Mouse (Mus musculus) intestine, embryonic 15.5 days (tissue): ENCODE results near the gene H1f0. TPM values are rescaled to one million over a fixed set of nuclear protein-coding genes. Genes with fewer than 3 reads are reported as not detected.
A peak's percentile ranks its signal among the peaks of the same experiment; 100 is the strongest.

Experiments used
- ATAC-seq: fragments of 200-750 bp; cut with Nextera tagmentation; 2 replicates; pipeline ENCODE4 v1.8.0; 2017; ENCODE audit warnings: moderate TSS enrichment, moderate library complexity
- H3K27ac ChIP-seq: fragments of 300-500 bp; sonication (generic); 2 replicates; pipeline ENCODE4 v1.5.1; 2015; ENCODE audit warnings: mild to moderate bottlenecking, inconsistent platforms
- H3K27me3 ChIP-seq: fragments of 300-500 bp; sonication (generic); replicated peaks from 2 replicates; pipeline ENCODE4 v1.6.1; 2015; ENCODE audit warnings: inconsistent platforms
- H3K36me3 ChIP-seq: fragments of 300-500 bp; sonication (generic); 2 replicates; pipeline ENCODE4 v1.6.1; 2015; ENCODE audit warnings: inconsistent platforms
- H3K4me1 ChIP-seq: fragments of 300-500 bp; sonication (generic); replicated peaks from 2 replicates; pipeline ENCODE4 v1.6.1; 2015; ENCODE audit warnings: inconsistent platforms
- H3K4me2 ChIP-seq: fragments of 300-500 bp; sonication (generic); replicated peaks from 2 replicates; pipeline ENCODE4 v1.6.1; 2015; ENCODE audit warnings: mild to moderate bottlenecking, inconsistent platforms
- H3K4me3 ChIP-seq: fragments of 300-500 bp; sonication (generic); replicated peaks from 2 replicates; pipeline ENCODE4 v1.5.1; 2015; ENCODE audit warnings: inconsistent platforms
- H3K9ac ChIP-seq: fragments of 300-500 bp; sonication (generic); 2 replicates; pipeline ENCODE4 v1.6.1; 2015; ENCODE audit warnings: inconsistent platforms
- H3K9me3 ChIP-seq: fragments of 300-500 bp; sonication (generic); 2 replicates; pipeline ENCODE4 v1.6.1; 2016; ENCODE audit warnings: inconsistent platforms
- WGBS: fragments of 180-500 bp; shearing (Covaris S2); methylation state at CpG from one replicate; pipeline ENCODE4 v1.1.7; 2015; 5-methylcytosine and 5-hydroxymethylcytosine counted together
- polyA plus RNA-seq: library from polyadenylated mRNA; unstranded; fragments of >200 nt; fragmentation: Nextera tagmentation; extraction: Ambion mirVana; gene quantifications from 2 replicates; pipeline ENCODE4 v1.2.1, GENCODE M21; 2015

Gene H1f0
- polyA plus RNA-seq, 1 experiment from 2014 or later: 523 TPM

GRCm38 (mm10) chr15:78990970-78991525 lies 37.2 kb upstream of the H1f0 start:
- Histone ChIP-seq H3K27ac (no peak overlapping the region), H3K36me3 (peaks cover 54% of the 10 kb centered on the region), H3K4me2 (no peak overlapping the region), H3K27me3 (no peaks in the 10 kb centered on the region), H3K4me3 (no peak overlapping the region), H3K4me1 (peaks cover 13% of the 10 kb centered on the region), H3K9ac (no peak overlapping the region), H3K9me3 (no peaks in the 10 kb centered on the region)
- 94% methylated on average over 25 of the region's 25 CpGs for WGBS
- no peak for ATAC-seq

- WGBS: 91% methylated on average over 7 of the region's 7 CpGs
- ATAC-seq: no peak
- H3K4me3 ChIP-seq: no peak overlapping the region
- H3K4me1 ChIP-seq: peaks cover 5% of the 10 kb centered on the region; the same call in 1 of the 2 replicates
- no peak overlapping the region for H3K27ac ChIP-seq
- H3K9me3 ChIP-seq: no peaks in the 10 kb centered on the region
- H3K36me3 ChIP-seq: peaks cover 54% of the 10 kb centered on the region
- H3K4me2 ChIP-seq: no peak overlapping the region
- no peaks in the 10 kb centered on the region for H3K27me3 ChIP-seq
- H3K9ac ChIP-seq: no peak overlapping the region
These were observed 36.0 kb upstream of the H1f0 start for GRCm38 (mm10) chr15:78992235-78992634.

- 96% methylated on average over 24 of the region's 24 CpGs for WGBS
- Histone ChIP-seq H3K4me1 (peaks cover 5% of the 10 kb centered on the region; the same call in 1 of the 2 replicates), H3K36me3 (peaks cover 54% of the 10 kb centered on the region), H3K9me3 (no peaks in the 10 kb centered on the region), H3K27me3 (no peaks in the 10 kb centered on the region), H3K4me3 (no peak overlapping the region), H3K4me2 (no peak overlapping the region), H3K9ac (no peak overlapping the region), H3K27ac (no peak overlapping the region)
- no peak for ATAC-seq
These were observed 35.3 kb upstream of the H1f0 start for GRCm38 (mm10) chr15:78992925-78993324.

- Histone ChIP-seq H3K9me3 (no peaks in the 10 kb centered on the region), H3K36me3 (peaks cover 46% of the 10 kb centered on the region), H3K9ac (no peak overlapping the region), H3K27ac (no peak overlapping the region), H3K4me1 (no peaks in the 10 kb centered on the region), H3K4me2 (no peak overlapping the region), H3K4me3 (no peak overlapping the region), H3K27me3 (no peaks in the 10 kb centered on the region)
- 95% methylated on average over 4 of the region's 4 CpGs for WGBS
- no peak for ATAC-seq
These were observed 32.3 kb upstream of the H1f0 start for GRCm38 (mm10) chr15:78995916-78996315.

GRCm38 (mm10) chr15:78996663-78997062 lies 31.6 kb upstream of the H1f0 start:
- peaks cover 46% of the 10 kb centered on the region for H3K36me3 ChIP-seq
- no peaks in the 10 kb centered on the region for H3K4me1 ChIP-seq
- no peaks in the 10 kb centered on the region for H3K9me3 ChIP-seq
- H3K9ac ChIP-seq: no peak overlapping the region
- ATAC-seq: 0 out of 2 replicates have a peak, but pooled peaks have one; percentile 9
- WGBS: 83% methylated on average over 3 of the region's 3 CpGs
- H3K4me3 ChIP-seq: no peak overlapping the region
- H3K27me3 ChIP-seq: no peaks in the 10 kb centered on the region
- no peak overlapping the region for H3K4me2 ChIP-seq
- H3K27ac ChIP-seq: no peak overlapping the region

- H3K27me3 ChIP-seq: no peaks in the 10 kb centered on the region
- H3K9ac ChIP-seq: no peak overlapping the region
- no peak overlapping the region for H3K4me3 ChIP-seq
- H3K27ac ChIP-seq: no peak overlapping the region
- H3K4me1 ChIP-seq: no peaks in the 10 kb centered on the region
- H3K4me2 ChIP-seq: no peak overlapping the region
- ATAC-seq: no peak
- H3K36me3 ChIP-seq: peaks cover 35% of the 10 kb centered on the region
- WGBS: 68% methylated on average over 8 of the region's 8 CpGs
- H3K9me3 ChIP-seq: no peaks in the 10 kb centered on the region
These were observed 29.9 kb upstream of the H1f0 start for GRCm38 (mm10) chr15:78998348-78998747.

GRCm38 (mm10) chr15:78999586-78999985 lies 28.7 kb upstream of the H1f0 start:
- WGBS: 83% methylated on average over 11 of the region's 11 CpGs
- H3K36me3 ChIP-seq: peaks cover 33% of the 10 kb centered on the region
- ATAC-seq: no peak

GRCm38 (mm10) chr15:79000357-79000791 lies 27.9 kb upstream of the H1f0 start:
- 88% methylated on average over 6 of the region's 7 CpGs for WGBS

More at GRCm38 (mm10) chr15:78999586-78999985, 28.7 kb upstream of the H1f0 start:
- Histone ChIP-seq H3K9ac (no peak overlapping the region), H3K4me2 (no peak overlapping the region), H3K4me1 (no peaks in the 10 kb centered on the region), H3K9me3 (no peaks in the 10 kb centered on the region), H3K4me3 (no peak overlapping the region), H3K27ac (no peak overlapping the region), H3K27me3 (no peaks in the 10 kb centered on the region)

GRCm38 (mm10) chr15:79001559-79001958 lies 26.7 kb upstream of the H1f0 start:
- no peaks in the 10 kb centered on the region for H3K9me3 ChIP-seq
- no peak overlapping the region for H3K27ac ChIP-seq
- peaks cover 47% of the 10 kb centered on the region for H3K36me3 ChIP-seq
- H3K9ac ChIP-seq: no peak overlapping the region
- no peak for ATAC-seq
- H3K4me1 ChIP-seq: 0 out of 2 replicates have a peak, but pooled peaks cover 3% of the 10 kb centered on the region
- WGBS: 91% methylated on average over 5 of the region's 5 CpGs
- H3K4me2 ChIP-seq: no peak overlapping the region
- H3K4me3 ChIP-seq: no peak overlapping the region
- no peaks in the 10 kb centered on the region for H3K27me3 ChIP-seq

More at GRCm38 (mm10) chr15:79000357-79000791, 27.9 kb upstream of the H1f0 start:
- Histone ChIP-seq H3K4me1 (0 out of 2 replicates have a peak, but pooled peaks cover 3% of the 10 kb centered on the region), H3K4me3 (no peak overlapping the region), H3K9me3 (no peaks in the 10 kb centered on the region), H3K27me3 (no peaks in the 10 kb centered on the region), H3K36me3 (peaks cover 38% of the 10 kb centered on the region), H3K9ac (no peak overlapping the region), H3K27ac (no peak overlapping the region), H3K4me2 (no peak overlapping the region)
- no peak for ATAC-seq

- no peak overlapping the region for H3K4me2 ChIP-seq
- H3K27ac ChIP-seq: no peak overlapping the region
- no peaks in the 10 kb centered on the region for H3K9me3 ChIP-seq
- no peak overlapping the region for H3K4me3 ChIP-seq
- peak; percentile 57; the same call in 1 of the 2 replicates for ATAC-seq
- 0 out of 2 replicates have a peak, but pooled peaks cover 3% of the 10 kb centered on the region for H3K4me1 ChIP-seq
- peaks cover 51% of the 10 kb centered on the region for H3K36me3 ChIP-seq
- 52% methylated on average over 19 of the region's 19 CpGs for WGBS
- no peak overlapping the region for H3K9ac ChIP-seq
- no peaks in the 10 kb centered on the region for H3K27me3 ChIP-seq
These were observed 26.2 kb upstream of the H1f0 start for GRCm38 (mm10) chr15:79002036-79002435.

- H3K4me2 ChIP-seq: no peak overlapping the region
- 90% methylated on average over 3 of the region's 3 CpGs for WGBS
- H3K9me3 ChIP-seq: no peaks in the 10 kb centered on the region
- H3K27me3 ChIP-seq: no peaks in the 10 kb centered on the region
- H3K9ac ChIP-seq: no peak overlapping the region
- peaks cover 53% of the 10 kb centered on the region for H3K36me3 ChIP-seq
- H3K4me3 ChIP-seq: no peak overlapping the region
- ATAC-seq: no peak
- 0 out of 2 replicates have a peak, but pooled peaks cover 3% of the 10 kb centered on the region for H3K4me1 ChIP-seq
- H3K27ac ChIP-seq: no peak overlapping the region
These were observed 25.2 kb upstream of the H1f0 start for GRCm38 (mm10) chr15:79003079-79003478.

- H3K27ac ChIP-seq: no peak overlapping the region
- H3K4me1 ChIP-seq: 0 out of 2 replicates have a peak, but pooled peaks cover 3% of the 10 kb centered on the region
- no peak overlapping the region for H3K9ac ChIP-seq
- H3K27me3 ChIP-seq: no peaks in the 10 kb centered on the region
- ATAC-seq: peak; percentile 48; the same call in 1 of the 2 replicates
- H3K4me3 ChIP-seq: no peak overlapping the region
- no peaks in the 10 kb centered on the region for H3K9me3 ChIP-seq
- no peak overlapping the region for H3K4me2 ChIP-seq
- H3K36me3 ChIP-seq: peaks cover 47% of the 10 kb centered on the region
- 78% methylated on average over 9 of the region's 9 CpGs for WGBS
These were observed 22.7 kb upstream of the H1f0 start for GRCm38 (mm10) chr15:79005581-79005980.

GRCm38 (mm10) chr15:79006638-79007037 lies 21.6 kb upstream of the H1f0 start:
- no peak overlapping the region for H3K4me2 ChIP-seq
- ATAC-seq: no peak
- WGBS: 71% methylated on average over 3 of the region's 3 CpGs
- H3K4me3 ChIP-seq: no peak overlapping the region
- H3K9ac ChIP-seq: no peak overlapping the region
- no peak overlapping the region for H3K27ac ChIP-seq
- no peaks in the 10 kb centered on the region for H3K9me3 ChIP-seq
- 0 out of 2 replicates have a peak, but pooled peaks cover 3% of the 10 kb centered on the region for H3K4me1 ChIP-seq
- peaks cover 37% of the 10 kb centered on the region for H3K36me3 ChIP-seq
- no peaks in the 10 kb centered on the region for H3K27me3 ChIP-seq
